Mouse (Mus musculus): ENCODE results near the gene Gm38655. TPM values are rescaled to one million over a fixed set of nuclear protein-coding genes. Genes with fewer than 3 reads are reported as not detected.

The Gm38655 gene
- total and polyA plus RNA-seq, 3 experiments, result not detected

DNA sequence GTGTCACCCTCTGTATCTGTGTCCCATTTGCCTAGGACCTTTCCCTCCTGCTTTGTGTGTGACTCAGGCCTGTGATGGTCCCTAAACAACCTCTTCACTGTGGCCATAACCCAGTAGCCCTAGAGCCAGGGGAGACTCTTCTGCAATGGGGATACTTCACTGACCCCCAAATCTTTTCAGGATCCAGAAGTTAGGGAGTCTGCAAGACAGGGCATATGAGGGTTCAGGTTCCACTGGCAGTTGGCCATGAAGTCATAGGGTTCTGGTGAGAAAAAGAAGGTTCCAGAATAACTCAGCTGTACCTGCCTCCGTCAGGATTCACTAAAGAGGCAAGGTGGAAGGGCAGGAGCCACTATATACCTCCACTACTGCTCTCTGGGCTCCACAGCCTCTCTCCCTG, 13.1 kb downstream of the Gm38655 start, which contains the start of gene Ccdc154:
TSS of gene Ccdc154 (plus strand) at position 301 of the 400 bp plus-strand sequence.
- peaks cover 15% of the 10 kb centered on the region for H3K27me3 ChIP-seq (replicated peaks)
- no peak within 1 kb of the TSS for H3K4me2 ChIP-seq (ENCODE audit: insufficient read depth, low read depth, poor library complexity, severe bottlenecking)
- H3K4me3 ChIP-seq (replicated peaks in 1 of 3; ENCODE audit: low read depth in 2 of 3, low read length in 2 of 3, poor library complexity in 1 of 3), result no peak within 1 kb of the TSS
- H3K27ac ChIP-seq (ENCODE audit: insufficient read depth, low read depth), result no peak within 1 kb of the TSS
- in situ Hi-C loops (cut with MboI; ENCODE audit: low pct_ligation_motif_present, low pct_unique_long_range_greater_than_20kb, low sequenced_read_pairs) (no loop called here), dilution Hi-C loops (cut with MboI; ENCODE audit: extremely low pct_ligation_motif_present, extremely low pct_unique_long_range_greater_than_20kb, low sequenced_read_pairs) (no loop called here)
- no peaks in the 10 kb centered on the region for H3K4me1 ChIP-seq (ENCODE audit: control insufficient read depth in 1 of 2, insufficient read depth in 2 of 2)
- H3K36me3 ChIP-seq (replicated peaks in 1 of 2; ENCODE audit: control insufficient read depth in 1 of 2, insufficient read depth in 1 of 2, low read length in 1 of 2), result peaks cover 30 to 57% of the 10 kb centered on the region in 2 experiments
- TF ChIP-seq JUND (conservative IDR thresholded peaks at IDR 0.05; ENCODE audit: low read depth, low read length) (no peak), KAT2A (IDR thresholded peaks at IDR 0.05; ENCODE audit: insufficient replicate concordance, low read length) (no peak), BHLHE40 (IDR thresholded peaks at IDR 0.05; ENCODE audit: low read depth, low read length) (no peak), ETS1 (conservative IDR thresholded peaks at IDR 0.05; ENCODE audit: low read depth, low read length) (no peak), ELF1 (IDR thresholded peaks at IDR 0.05; ENCODE audit: low read depth, low read length) (no peak), RAD21 (IDR thresholded peaks at IDR 0.05; ENCODE audit: low read depth, low read length) (no peak), CTCF (conservative IDR thresholded peaks at IDR 0.05 in 1 of 2, IDR thresholded peaks at IDR 0.05 in 1 of 2; ENCODE audit: low read depth in 2 of 2, low read length in 2 of 2) (no peak), NELFE (IDR thresholded peaks at IDR 0.05; ENCODE audit: low read depth, low read length) (no peak)
- DNase-seq (ENCODE audit: extremely low read depth), result no peak
- no peaks in the 10 kb centered on the region for H3K9me3 ChIP-seq (replicated peaks; ENCODE audit: low read length)
- H3K79me2 ChIP-seq (replicated peaks; ENCODE audit: control insufficient read depth, extremely low read depth, insufficient read depth, poor library complexity, severe bottlenecking), result no peaks in the 10 kb centered on the region
- H3K9ac ChIP-seq (ENCODE audit: insufficient read depth, low read depth), result no peak within 1 kb of the TSS

DNA sequence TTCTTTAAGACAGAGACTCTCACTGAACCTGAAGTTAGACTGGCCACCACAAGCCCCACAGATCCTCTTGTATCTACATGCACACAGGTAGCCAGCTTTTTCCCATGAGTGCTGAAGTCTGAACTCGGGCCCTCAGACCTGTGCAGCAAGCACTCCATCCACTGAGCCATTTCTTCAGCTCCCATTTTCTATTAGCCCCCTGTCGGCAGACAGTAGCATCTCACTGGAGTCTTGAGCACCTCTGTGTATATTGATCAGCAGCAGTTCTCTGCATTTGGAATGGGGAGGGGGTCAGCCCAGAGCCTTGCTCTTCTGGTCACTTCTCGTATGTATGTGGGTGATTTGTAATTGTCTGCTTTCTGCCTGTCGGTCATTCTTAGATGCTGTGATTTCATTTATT, 35.3 kb downstream of the Gm38655 start:
- TF ChIP-seq CTCF (conservative IDR thresholded peaks at IDR 0.05 in 1 of 2, IDR thresholded peaks at IDR 0.05 in 1 of 2; ENCODE audit: low read depth in 2 of 2, low read length in 2 of 2) (peak in 1 of 2 experiments; percentile 52; a peak in 2 of 4 replicates), BHLHE40 (IDR thresholded peaks at IDR 0.05; ENCODE audit: low read depth, low read length) (no peak), RAD21 (IDR thresholded peaks at IDR 0.05; ENCODE audit: low read depth, low read length) (peak; percentile 14), E2F4 (IDR thresholded peaks at IDR 0.05; ENCODE audit: insufficient replicate concordance, low read depth, low read length) (no peak), JUND (conservative IDR thresholded peaks at IDR 0.05; ENCODE audit: low read depth, low read length) (no peak), ZKSCAN1 (IDR thresholded peaks at IDR 0.05; ENCODE audit: borderline replicate concordance, low read depth, low read length) (no peak), POLR2A (IDR thresholded peaks at IDR 0.05; ENCODE audit: low read depth, low read length) (no peak), SMC3 (IDR thresholded peaks at IDR 0.05; ENCODE audit: low read depth, low read length) (peak; percentile 26), ETS1 (conservative IDR thresholded peaks at IDR 0.05; ENCODE audit: low read depth, low read length) (no peak)
- DNase-seq (ENCODE audit: extremely low read depth), result peak; percentile 43
- no peak overlapping the region for H3K27ac ChIP-seq (ENCODE audit: insufficient read depth, low read depth)
- peaks cover 3 to 74% of the 10 kb centered on the region in 2 experiments for H3K36me3 ChIP-seq (replicated peaks in 1 of 2; ENCODE audit: control insufficient read depth in 1 of 2, insufficient read depth in 1 of 2, low read length in 1 of 2)
- H3K4me2 ChIP-seq (ENCODE audit: insufficient read depth, low read depth, poor library complexity, severe bottlenecking), result no peak overlapping the region
- dilution Hi-C loops (cut with MboI; ENCODE audit: extremely low pct_ligation_motif_present, extremely low pct_unique_long_range_greater_than_20kb, low sequenced_read_pairs) (no loop called here), in situ Hi-C loops (cut with MboI; ENCODE audit: low pct_ligation_motif_present, low pct_unique_long_range_greater_than_20kb, low sequenced_read_pairs) (no loop called here)
- H3K27me3 ChIP-seq (replicated peaks), result no peaks in the 10 kb centered on the region
- no peaks in the 10 kb centered on the region for H3K9me3 ChIP-seq (replicated peaks; ENCODE audit: low read length)
- H3K4me1 ChIP-seq (ENCODE audit: control insufficient read depth in 1 of 2, insufficient read depth in 2 of 2), result peaks cover 3 to 12% of the 10 kb centered on the region in 2 experiments
- no peak overlapping the region for H3K9ac ChIP-seq (ENCODE audit: insufficient read depth, low read depth)
- no peaks in the 10 kb centered on the region; the same call in 1 of the 2 replicates for H3K79me2 ChIP-seq (replicated peaks; ENCODE audit: control insufficient read depth, extremely low read depth, insufficient read depth, poor library complexity, severe bottlenecking)
- no peak overlapping the region for H3K4me3 ChIP-seq (replicated peaks in 1 of 3; ENCODE audit: low read depth in 2 of 3, low read length in 2 of 3, poor library complexity in 1 of 3)

DNA sequence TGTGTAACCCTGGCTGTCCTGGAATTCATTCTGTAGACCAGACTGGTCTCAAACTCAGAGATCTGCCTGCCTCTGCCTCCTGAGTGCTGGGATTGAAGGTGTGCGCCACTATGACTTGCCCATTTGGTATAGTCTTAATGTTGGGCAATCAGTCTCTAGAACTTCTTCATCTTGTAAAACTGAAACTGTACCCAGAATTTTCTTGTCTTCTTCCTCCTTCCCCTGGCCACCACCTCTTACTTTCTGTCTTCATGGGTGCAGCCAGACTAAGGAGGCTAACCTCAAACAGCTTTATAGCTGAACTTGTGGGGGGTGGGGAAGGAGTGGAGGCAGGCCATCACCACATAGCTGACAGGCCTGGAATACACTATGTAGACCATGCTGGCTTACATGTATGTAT, 36.5 kb downstream of the Gm38655 start:
- H3K36me3 ChIP-seq (replicated peaks in 1 of 2; ENCODE audit: control insufficient read depth in 1 of 2, insufficient read depth in 1 of 2, low read length in 1 of 2), result peaks cover 0 to 65% of the 10 kb centered on the region in 2 experiments
- dilution Hi-C loops (cut with MboI; ENCODE audit: extremely low pct_ligation_motif_present, extremely low pct_unique_long_range_greater_than_20kb, low sequenced_read_pairs) (no loop called here), in situ Hi-C loops (cut with MboI; ENCODE audit: low pct_ligation_motif_present, low pct_unique_long_range_greater_than_20kb, low sequenced_read_pairs) (no loop called here)
- peaks cover 3% of the 10 kb centered on the region; the same call in 1 of the 2 replicates for H3K79me2 ChIP-seq (replicated peaks; ENCODE audit: control insufficient read depth, extremely low read depth, insufficient read depth, poor library complexity, severe bottlenecking)
- H3K4me2 ChIP-seq (ENCODE audit: insufficient read depth, low read depth, poor library complexity, severe bottlenecking), result no peak overlapping the region
- no peaks in the 10 kb centered on the region for H3K27me3 ChIP-seq (replicated peaks)
- no peak for DNase-seq (ENCODE audit: extremely low read depth)
- no peak overlapping the region for H3K27ac ChIP-seq (ENCODE audit: insufficient read depth, low read depth)
- no peak overlapping the region for H3K9ac ChIP-seq (ENCODE audit: insufficient read depth, low read depth)
- H3K4me3 ChIP-seq (replicated peaks in 1 of 3; ENCODE audit: low read depth in 2 of 3, low read length in 2 of 3, poor library complexity in 1 of 3), result no peak overlapping the region
- TF ChIP-seq MYC (IDR thresholded peaks at IDR 0.05; ENCODE audit: low read depth, low read length), result no peak
- no peak for TF ChIP-seq ZKSCAN1 (IDR thresholded peaks at IDR 0.05; ENCODE audit: borderline replicate concordance, low read depth, low read length)
- TF ChIP-seq BHLHE40 (IDR thresholded peaks at IDR 0.05; ENCODE audit: low read depth, low read length), result no peak
- no peak for TF ChIP-seq RCOR1 (conservative IDR thresholded peaks at IDR 0.05; ENCODE audit: low read depth, low read length)
- TF ChIP-seq MXI1 (IDR thresholded peaks at IDR 0.05; ENCODE audit: low read depth, low read length), result no peak
- TF ChIP-seq USF2 (conservative IDR thresholded peaks at IDR 0.05; ENCODE audit: low read depth, low read length), result no peak
- TF ChIP-seq MAZ (IDR thresholded peaks at IDR 0.05; ENCODE audit: low read depth, low read length), result no peak
- TF ChIP-seq CHD2 (IDR thresholded peaks at IDR 0.05; ENCODE audit: low read length), result no peak
- no peak for TF ChIP-seq ZC3H11A (IDR thresholded peaks at IDR 0.05; ENCODE audit: low read depth, low read length)
- TF ChIP-seq UBTF (IDR thresholded peaks at IDR 0.05; ENCODE audit: low read depth, low read length), result no peak
- TF ChIP-seq POLR2A (IDR thresholded peaks at IDR 0.05; ENCODE audit: low read depth, low read length), result no peak
- TF ChIP-seq CTCF (conservative IDR thresholded peaks at IDR 0.05 in 1 of 2, IDR thresholded peaks at IDR 0.05 in 1 of 2; ENCODE audit: low read depth in 2 of 2, low read length in 2 of 2), result no peak
- TF ChIP-seq MAFK (IDR thresholded peaks at IDR 0.05; ENCODE audit: insufficient replicate concordance, low read length), result no peak
- H3K4me1 ChIP-seq (ENCODE audit: control insufficient read depth in 1 of 2, insufficient read depth in 2 of 2), result peaks cover 9 to 21% of the 10 kb centered on the region in 2 experiments
- no peaks in the 10 kb centered on the region for H3K9me3 ChIP-seq (replicated peaks; ENCODE audit: low read length)

Measured in CH12.LX (cell line).